ENCODE assay signal across 18 mouse cellular contexts in genomic region chr19:60032667-60033066, GRCm38 (mm10).
"Had no signal": no experiment of that assay in that cellular context is flagged by ENCODE, and none has a peak within 500 bp of the region (broad histone marks: within the 10 kb centered on the region; RNA-seq: fewer than 3 reads in every experiment).

No protein-coding gene starts in this region.

- H3K4me3 ChIP-seq: midbrain, embryonic 10.5 days; midbrain, embryonic 12.5 days; myocyte; neural tube, embryonic 13.5 days; neural tube, embryonic 15.5 days had no signal

- H3K9me3 ChIP-seq: midbrain, embryonic 10.5 days; midbrain, embryonic 12.5 days; neural tube, embryonic 13.5 days; neural tube, embryonic 15.5 days had no signal

- H3K9ac ChIP-seq: lung, embryonic 14.5 days; midbrain, embryonic 12.5 days; neural tube, embryonic 13.5 days; neural tube, embryonic 15.5 days had no signal

- H3K36me3 ChIP-seq: midbrain, embryonic 10.5 days; midbrain, embryonic 12.5 days; neural tube, embryonic 13.5 days; neural tube, embryonic 15.5 days had no signal

- ATAC-seq: midbrain, embryonic 16.5 days had no signal

- H3K27me3 ChIP-seq: midbrain, embryonic 12.5 days; neural tube, embryonic 13.5 days; neural tube, embryonic 15.5 days had no signal

- H3K4me2 ChIP-seq: lung, embryonic 14.5 days; midbrain, embryonic 12.5 days; neural tube, embryonic 13.5 days; neural tube, embryonic 15.5 days had no signal

- H3K27ac ChIP-seq: midbrain, embryonic 10.5 days; midbrain, embryonic 12.5 days; neural tube, embryonic 13.5 days; neural tube, embryonic 15.5 days had no signal

- H3K4me1 ChIP-seq: midbrain, embryonic 10.5 days; midbrain, embryonic 12.5 days had no signal

- DNase-seq: lung, embryonic 14.5 days; lung, postnatal 10 days; lung, postnatal 4 days; midbrain, embryonic 14.5 days; retina, postnatal 1 day; right cerebral cortex, adult 18-20 months; right cerebral cortex, postnatal 25 days; right cerebral cortex, postnatal 4 days; spleen, adult 18-20 months; thymus, adult 18-20 months; thymus, postnatal 14 days; thymus, postnatal 36 days had no signal
